Mouse (Mus musculus): Measurements from ENCODE around the gene Pole4. TPM values are rescaled to one million over a fixed set of nuclear protein-coding genes. Genes with fewer than 3 reads are reported as not detected.
"Not testable (repeated sequence)": the region's sequence is repeated elsewhere in the genome, so short reads cannot be mapped to it uniquely, and the experiment has no call there.

Gene Pole4
- polyA plus RNA-seq, 1 experiment from 2014 or later: 146 TPM

GRCm38 (mm10) chr6:82625331-82625730 is 79.8 kb downstream of the Pole4 start:
- not testable (repeated sequence) for DNase-seq (ENCODE audit: low spot score)

DNA sequence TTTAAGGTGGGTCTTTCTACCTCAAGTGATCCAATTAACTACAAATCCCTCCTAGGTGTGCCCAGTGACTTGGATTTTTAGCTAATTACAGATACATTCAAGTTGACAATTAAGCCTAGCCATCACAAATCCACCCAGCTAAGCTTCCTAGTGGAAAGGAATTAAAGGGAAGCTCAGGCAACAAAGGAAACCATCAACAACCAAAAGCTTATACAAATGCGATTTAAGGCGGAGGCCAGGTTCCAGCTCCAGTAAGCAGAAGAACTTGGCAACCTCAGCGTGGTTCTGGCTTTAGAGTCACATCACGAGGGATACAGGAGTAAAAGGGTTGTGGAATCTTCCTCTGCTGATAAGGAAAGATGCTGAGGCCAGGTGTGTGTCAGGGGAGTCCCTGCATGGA is 92.0 kb downstream of the Pole4 start:
- no peak for DNase-seq (ENCODE audit: low spot score)

DNA sequence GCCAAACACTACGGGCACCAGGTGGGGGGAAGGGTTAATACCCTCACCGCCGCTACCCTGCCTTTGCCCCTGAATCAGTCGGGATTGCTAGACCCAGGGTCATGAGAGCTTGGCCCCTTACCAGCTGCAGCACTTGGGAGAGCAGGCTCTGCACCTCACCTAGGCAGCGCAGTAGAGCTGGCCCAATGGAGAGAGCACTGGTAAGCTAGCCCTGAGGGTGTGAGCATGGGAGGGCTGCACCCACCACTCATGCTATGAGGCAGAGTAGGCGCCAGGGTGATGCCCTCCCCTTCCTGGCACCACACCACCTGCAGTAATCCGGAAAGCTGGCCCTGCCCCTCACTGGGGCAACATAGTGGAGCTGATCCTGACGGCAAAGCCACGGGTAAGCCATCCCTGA is 94.1 kb downstream of the Pole4 start:
- DNase-seq (ENCODE audit: low spot score): no peak

GRCm38 (mm10) chr6:82609339-82609926 is 95.7 kb downstream of the Pole4 start:
- DNase-seq (ENCODE audit: low spot score): no peak

GRCm38 (mm10) chr6:82608756-82609155 is 96.4 kb downstream of the Pole4 start:
- no peak for DNase-seq (ENCODE audit: low spot score)

DNA sequence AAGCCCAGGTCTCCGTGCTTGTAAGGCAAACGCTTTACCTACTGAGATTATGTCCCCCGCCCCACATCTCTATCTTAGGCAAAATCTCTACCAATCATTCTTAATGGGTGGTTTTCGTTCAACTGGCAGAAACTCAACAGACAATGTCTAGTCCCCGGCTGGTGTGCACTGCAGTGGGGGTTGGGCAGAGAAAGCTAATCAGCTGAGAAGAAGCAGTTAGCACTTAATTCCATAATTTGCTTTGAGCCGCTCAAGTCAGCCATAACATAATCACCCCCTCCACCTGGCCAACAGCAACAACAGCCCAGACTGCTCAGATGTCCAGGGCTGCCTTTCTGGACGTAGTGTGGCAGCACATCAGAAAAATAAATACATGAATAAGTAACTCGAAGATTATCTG is 100.4 kb downstream of the Pole4 start:
- DNase-seq (ENCODE audit: low spot score): no peak

- DNase-seq (ENCODE audit: low spot score): peak; percentile 5
These were observed 101.5 kb downstream of the Pole4 start for GRCm38 (mm10) chr6:82603665-82604064.

GRCm38 (mm10) chr6:82603228-82603627 is 101.9 kb downstream of the Pole4 start:
- no peak for DNase-seq (ENCODE audit: low spot score)

GRCm38 (mm10) chr6:82595461-82596090 is 109.6 kb downstream of the Pole4 start:
- DNase-seq (ENCODE audit: low spot score): no peak

DNA sequence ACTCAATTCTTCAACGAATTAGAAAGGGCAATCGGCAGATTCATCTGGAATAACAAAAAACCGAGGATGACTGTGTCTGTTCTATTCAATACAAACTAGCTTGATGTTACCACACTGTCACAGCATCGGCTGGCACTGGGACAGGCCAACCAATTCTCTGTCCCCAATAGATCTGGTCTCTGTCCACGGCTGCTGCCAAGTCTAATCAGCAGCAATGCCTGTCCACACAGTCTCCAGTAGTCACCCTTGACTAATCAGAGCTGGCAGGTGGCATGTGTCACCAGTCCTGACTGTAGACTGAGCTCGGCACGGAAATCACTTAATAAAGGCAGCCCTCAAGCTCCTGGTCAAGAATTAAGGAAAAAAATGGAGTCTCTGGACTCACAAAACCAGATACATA is 115.8 kb downstream of the Pole4 start:
- no peak for DNase-seq (ENCODE audit: low spot score)

DNA sequence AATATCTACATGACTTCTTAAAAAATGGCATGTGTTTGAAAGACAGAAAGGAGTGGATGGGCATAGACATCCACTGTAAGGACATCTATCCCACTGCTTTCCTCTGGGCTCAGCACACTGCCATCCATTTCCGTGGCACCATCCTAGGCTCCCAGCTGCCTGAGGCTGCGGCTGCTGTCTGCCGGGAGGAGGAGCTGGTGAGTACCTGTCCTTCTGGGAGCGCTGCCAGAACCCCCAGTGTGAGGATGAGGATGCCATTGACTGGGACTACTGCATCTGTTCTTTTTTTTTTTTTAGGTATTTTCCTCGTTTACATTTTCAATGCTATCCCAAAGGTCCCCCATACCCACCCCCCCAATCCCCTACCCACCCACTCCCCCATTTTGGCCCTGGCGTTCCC is 119.8 kb downstream of the Pole4 start:
- no peak for DNase-seq (ENCODE audit: low spot score)

DNA sequence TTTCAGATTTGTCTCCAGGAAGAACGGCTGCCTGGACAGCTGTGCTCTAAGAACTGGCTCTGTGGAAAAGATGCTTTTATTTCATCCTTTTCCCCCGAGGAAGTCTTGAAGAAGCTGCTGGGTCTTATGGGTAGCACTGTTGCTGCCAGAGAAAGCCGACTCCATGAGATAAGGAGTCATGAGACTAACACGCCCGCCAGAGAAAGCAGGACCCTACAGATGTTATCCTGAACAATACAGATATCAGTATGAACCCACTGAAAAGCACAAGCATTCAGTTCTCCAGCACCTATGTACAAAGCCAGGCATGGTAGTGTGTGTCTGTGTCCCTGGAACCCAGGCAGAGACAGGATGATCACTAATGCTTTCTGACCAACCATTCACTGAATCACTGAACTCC is 129.7 kb downstream of the Pole4 start:
- no peak for DNase-seq (ENCODE audit: low spot score)

Other genes starting within 250 kb of the Pole4 start
- gene Hk2, start 69.1 kb upstream of the Pole4 start, polyA plus RNA-seq (2015; fragmentation: Nextera tagmentation; extraction: Ambion mirVana): 3.6 and 5.2 TPM in 2 replicates
- 1.3 and 1.4 TPM in 2 replicates for gene Sema4f, start 234.4 kb upstream of the Pole4 start, polyA plus RNA-seq (2015; fragmentation: Nextera tagmentation; extraction: Ambion mirVana)
- 0.81 and 1.5 TPM in 2 replicates for gene M1ap, start 241.5 kb upstream of the Pole4 start, polyA plus RNA-seq (2015; fragmentation: Nextera tagmentation; extraction: Ambion mirVana)

All from thymus, postnatal 0 days (tissue).